Mouse (Mus musculus) heart, postnatal 0 days (tissue): ENCODE results near the gene Tspyl3.

ENCODE experiments used
- CTCF ChIP-seq: IDR thresholded peaks from 2 replicates; pipeline ENCODE4 v1.5.1; 2016; ENCODE audit warnings: antibody characterized with exemption, control low read depth, low read depth
- EP300 ChIP-seq: IDR thresholded peaks from 2 replicates; pipeline ENCODE4 v1.6.1; 2016; ENCODE audit warnings: antibody characterized with exemption, low read depth

GRCm38 (mm10) chr2:153202766-153203165 lies 22.5 kb downstream of the Tspyl3 start:
- TF ChIP-seq CTCF (no peak), EP300 (no peak)
